ENCODE assay signal across 9 mouse cellular contexts in genomic region chr17:65170691-65171090, GRCm38 (mm10).
DNase-seq lines count a peak whose midpoint lies in the region; ATAC-seq lines count a peak whose summit lies in the region.
"Had no signal": no experiment of that assay in that cellular context is flagged by ENCODE, and none has a peak within 500 bp of the region (broad histone marks: within the 10 kb centered on the region; RNA-seq: fewer than 3 reads in every experiment).

No protein-coding gene starts in this region.

- intact Hi-C loops in left cerebral cortex, postnatal 10 days (cut with DNase I), result no loop called here

- H3K4me3 ChIP-seq in neural tube, embryonic 13.5 days, result no peak overlapping the region
- no peak overlapping the region for H3K4me3 ChIP-seq in kidney, embryonic 16.5 days (ENCODE audit: low read length)
- H3K4me3 ChIP-seq: megakaryocyte, embryonic 14.5 days had no signal

- peak; percentile 72 to 79 for DNase-seq in cerebellum, postnatal 14 days
- DNase-seq in cerebellum, adult 9-10 months, result no peak
- no peak for DNase-seq in neural tube, embryonic 10.5 days (ENCODE audit: extremely low spot score, low spot score)
- DNase-seq in left cerebral cortex, postnatal 10 days (ENCODE audit: extremely low spot score in 1 of 2, low spot score in 2 of 2), result peak; percentile 30 to 66
- DNase-seq in spleen, postnatal 4 days (ENCODE audit: low spot score in 2 of 2), result no peak

- peak overlapping the region; percentile 52 for H3K27ac ChIP-seq in neural tube, embryonic 13.5 days (replicated peaks)
- no peak overlapping the region for H3K27ac ChIP-seq in kidney, embryonic 16.5 days (ENCODE audit: low read length)

- no peaks in the 10 kb centered on the region for H3K9me3 ChIP-seq in neural tube, embryonic 13.5 days
- H3K9me3 ChIP-seq in kidney, embryonic 16.5 days (ENCODE audit: low read length), result no peaks in the 10 kb centered on the region

- 74% methylated on average over 4 of the region's 4 CpGs for WGBS in neural tube, embryonic 13.5 days
- 75% methylated on average over 4 of the region's 4 CpGs for WGBS in kidney, embryonic 16.5 days

- H3K27me3 ChIP-seq in neural tube, embryonic 13.5 days, result no peaks in the 10 kb centered on the region
- H3K27me3 ChIP-seq in kidney, embryonic 16.5 days (ENCODE audit: insufficient read depth, low read length), result no peaks in the 10 kb centered on the region
- H3K27me3 ChIP-seq: megakaryocyte, embryonic 14.5 days had no signal

- H3K36me3 ChIP-seq in neural tube, embryonic 13.5 days, result no peaks in the 10 kb centered on the region
- H3K36me3 ChIP-seq in kidney, embryonic 16.5 days (ENCODE audit: insufficient read depth, low read length), result no peaks in the 10 kb centered on the region

- H3K9ac ChIP-seq in neural tube, embryonic 13.5 days, result no peak overlapping the region
- no peak overlapping the region for H3K9ac ChIP-seq in kidney, embryonic 16.5 days (replicated peaks; ENCODE audit: low read length)

- ATAC-seq in neural tube, embryonic 13.5 days (ENCODE audit: low read depth), result no peak
- no peak for ATAC-seq in granulocyte monocyte progenitor cell, adult 5-6 weeks (replicated peaks; ENCODE audit: poor library complexity, severe bottlenecking)
- no peak for ATAC-seq in kidney, embryonic 16.5 days (ENCODE audit: low FRiP score, low TSS enrichment)

- no peak overlapping the region for H3K4me2 ChIP-seq in neural tube, embryonic 13.5 days
- H3K4me2 ChIP-seq in kidney, embryonic 16.5 days (replicated peaks; ENCODE audit: low read depth, low read length), result no peak overlapping the region

- 0 out of 2 replicates have a peak, but pooled peaks cover 4% of the 10 kb centered on the region for H3K4me1 ChIP-seq in neural tube, embryonic 13.5 days (replicated peaks)
- no peaks in the 10 kb centered on the region for H3K4me1 ChIP-seq in kidney, embryonic 16.5 days (ENCODE audit: insufficient read depth, low read length)
- H3K4me1 ChIP-seq: megakaryocyte, embryonic 14.5 days had no signal

Comparison
In these comparisons a context has a peak if more than half of its experiments do, and no peak if none do; other contexts are left out.
1. DNase-seq: peak in cerebellum, postnatal 14 days (2 of 2) and left cerebral cortex, postnatal 10 days (2 of 2); none in cerebellum, adult 9-10 months (single experiment), neural tube, embryonic 10.5 days (single experiment) and spleen, postnatal 4 days (0 of 2).